Mouse (Mus musculus) embryo, embryonic 10.5 days (tissue): ENCODE results near the gene Elmod2.
"Not testable (repeated sequence)": the region's sequence is repeated elsewhere in the genome, so short reads cannot be mapped to it uniquely, and the experiment has no call there.

Experiments
- DNase-seq: peaks from one replicate; pipeline ENCODE4 v3.0.0-alpha.2; 2015; ENCODE audit warnings: low spot score

Gene Elmod2

DNA sequence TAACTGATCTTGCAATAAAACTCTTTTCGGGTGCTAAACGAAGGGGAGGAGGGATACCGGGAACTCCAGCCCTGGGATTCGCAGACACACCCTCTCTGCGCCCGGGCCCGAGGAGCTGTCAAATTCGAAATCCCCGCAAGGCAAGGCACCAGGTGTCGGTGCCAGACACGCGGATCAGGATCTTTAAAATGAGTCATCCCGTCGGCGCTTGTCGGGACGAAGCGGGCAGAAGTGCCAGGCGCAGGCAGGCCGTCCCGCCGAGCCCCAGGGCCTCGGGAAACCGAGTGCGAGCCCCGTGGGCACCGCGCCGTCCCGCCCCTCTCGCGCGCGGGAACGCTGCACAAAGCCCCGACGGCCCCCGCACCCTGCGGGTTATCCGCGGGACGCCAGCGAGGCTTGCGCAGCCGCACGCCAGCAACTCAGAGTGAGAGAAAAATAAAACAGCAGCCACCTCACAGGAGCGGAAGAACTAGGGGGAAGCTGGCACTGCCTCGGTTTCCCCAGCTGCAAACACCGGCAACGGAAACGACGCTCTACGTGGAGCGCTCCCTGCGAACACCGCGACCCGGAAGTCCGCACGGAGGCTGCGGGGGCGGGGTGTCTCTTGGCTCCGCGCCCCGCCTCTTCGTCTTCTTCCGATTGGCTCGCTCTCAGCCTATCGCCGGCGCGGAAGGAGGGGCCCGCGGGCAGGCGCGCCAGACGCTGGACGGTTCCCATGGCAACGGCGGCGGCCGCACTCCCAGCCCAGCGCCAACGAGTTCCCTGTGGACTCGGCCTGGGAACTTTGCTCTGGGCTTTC is at the start of gene Elmod2:
Elmod2 (minus strand) TSS at position 588 of the 799 bp plus-strand sequence.
- DNase-seq = peak; percentile 99

DNA sequence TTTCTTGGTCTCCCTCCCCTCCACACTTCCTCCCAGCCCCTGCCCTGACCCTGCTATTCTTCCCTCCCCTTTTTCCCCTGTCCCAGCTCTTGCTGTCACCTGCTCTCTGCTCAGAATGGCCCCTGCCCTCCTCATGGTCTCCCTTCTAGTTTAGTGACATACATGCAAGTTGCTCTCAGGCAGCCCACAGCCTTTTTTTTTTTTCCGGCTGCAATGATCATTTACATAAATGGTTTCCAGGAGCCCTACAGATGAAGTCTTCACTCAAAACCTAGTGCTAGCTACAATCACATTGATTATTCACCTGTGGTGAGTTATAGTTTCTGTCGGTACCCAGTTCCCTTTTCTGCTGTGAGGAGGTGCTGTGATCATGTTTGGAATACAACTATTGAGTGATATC is 48.7 kb upstream of the Elmod2 start:
- DNase-seq = no peak

DNA sequence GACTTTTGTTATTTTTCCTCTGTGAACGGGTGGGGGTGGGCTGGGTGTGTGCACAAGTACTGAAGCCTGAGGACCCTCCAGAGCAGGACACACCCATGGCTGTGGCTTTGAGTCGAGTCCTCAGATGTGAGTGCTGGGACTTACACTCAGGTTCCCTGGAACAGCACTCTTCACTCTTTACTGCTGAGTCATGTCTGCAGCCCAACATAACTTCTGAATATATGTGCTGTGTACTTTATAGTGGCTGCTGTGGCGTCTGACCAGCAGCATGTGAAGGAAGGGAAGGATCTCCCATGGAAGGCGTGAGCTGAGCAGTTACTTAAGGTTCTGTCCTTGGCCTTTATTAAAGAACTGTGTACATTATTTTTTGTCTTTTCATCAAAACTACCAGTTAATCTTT is 47.9 kb upstream of the Elmod2 start:
- no peak for DNase-seq

DNA sequence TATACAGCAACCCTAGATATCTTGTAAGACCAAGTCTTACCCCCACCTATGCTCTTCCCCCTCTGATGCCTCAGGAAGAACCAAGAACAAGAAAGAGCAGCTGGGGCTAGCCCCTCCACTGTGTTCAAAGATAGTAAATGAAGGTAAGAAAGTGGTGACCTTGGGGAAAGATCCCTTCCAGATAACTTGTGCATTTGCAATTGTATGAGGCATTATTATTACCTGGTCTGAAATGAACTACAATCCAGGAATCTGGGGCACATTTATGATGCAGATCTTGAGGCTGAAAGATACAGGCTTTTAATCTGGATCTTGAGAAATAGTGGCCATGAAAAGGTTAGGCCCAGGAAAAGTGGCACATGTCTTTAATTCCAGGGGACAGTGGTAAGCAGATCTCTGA is 44.9 kb upstream of the Elmod2 start:
- no peak for DNase-seq

DNA sequence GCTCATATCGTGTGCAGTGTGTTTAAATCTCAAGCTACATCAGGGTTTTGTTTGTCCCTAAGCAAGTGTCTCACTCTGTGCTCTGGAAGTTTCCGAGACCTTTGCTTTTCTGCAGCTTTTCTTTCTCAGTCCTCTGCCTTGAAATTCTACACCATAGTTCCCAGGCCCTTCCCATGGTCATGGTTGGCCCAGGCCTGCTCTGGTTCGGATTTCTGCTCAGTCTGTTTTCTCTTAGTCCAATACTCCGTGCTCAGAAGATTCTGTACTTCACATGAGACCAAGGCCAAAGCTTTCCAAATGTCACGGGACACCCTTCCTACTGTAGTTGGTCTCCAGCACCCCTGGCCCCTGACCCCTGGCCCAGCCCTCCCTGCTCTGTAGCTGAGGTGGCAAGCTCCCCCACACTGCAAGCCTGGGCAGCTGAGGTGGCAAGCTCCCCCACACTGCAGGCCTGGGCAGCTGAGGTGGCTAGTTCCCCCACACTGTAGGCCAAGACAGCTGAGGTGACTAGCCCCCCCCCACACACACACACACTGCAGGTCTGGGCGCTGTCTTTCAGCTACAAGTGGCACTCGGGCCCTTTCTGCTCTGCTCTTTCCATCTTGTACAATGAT is 31.0 kb upstream of the Elmod2 start:
- peak; percentile 21 for DNase-seq

DNA sequence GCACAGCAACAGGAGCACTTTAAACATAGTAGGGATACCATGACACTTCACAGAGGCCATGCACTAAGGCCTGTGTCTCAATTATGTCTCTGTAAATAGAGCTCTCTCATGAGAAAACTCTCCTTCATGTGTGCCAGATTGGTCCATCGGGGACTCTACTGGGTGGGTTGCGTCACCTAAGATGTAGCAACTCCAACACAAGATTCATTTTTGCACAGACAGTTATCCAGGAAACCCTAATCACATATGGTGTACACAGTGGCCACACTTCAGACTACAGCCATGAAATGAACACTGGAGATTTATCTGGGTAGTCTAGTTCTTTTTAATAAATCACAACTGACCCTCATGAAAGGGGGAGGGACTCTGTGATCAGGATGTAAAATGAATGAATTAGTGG is 19.0 kb upstream of the Elmod2 start:
- DNase-seq = no peak

DNA sequence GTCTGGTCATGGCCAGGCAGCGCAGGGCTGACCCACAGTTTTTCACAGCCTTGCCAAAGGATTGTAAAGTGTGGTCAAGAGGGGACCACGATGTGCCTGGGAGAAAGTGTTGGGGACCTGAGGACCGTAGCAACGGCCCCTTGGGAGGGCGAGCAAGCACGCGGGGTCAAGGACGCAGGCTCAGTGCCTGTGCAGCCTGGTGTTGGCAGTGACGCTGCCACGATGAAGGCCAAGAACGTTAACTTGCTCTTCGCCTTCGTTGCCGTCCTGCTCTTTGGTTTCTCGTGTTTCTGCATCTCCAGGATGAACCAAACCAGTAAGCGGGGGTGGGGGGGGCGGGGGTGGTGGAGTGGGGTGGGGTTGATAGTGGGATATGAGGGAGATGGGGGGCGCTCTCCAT is 16.0 kb upstream of the Elmod2 start, which contains the start of gene Mgat4d:
Mgat4d (plus strand) TSS at position 209 of the 400 bp plus-strand sequence.
- no peak for DNase-seq

DNA sequence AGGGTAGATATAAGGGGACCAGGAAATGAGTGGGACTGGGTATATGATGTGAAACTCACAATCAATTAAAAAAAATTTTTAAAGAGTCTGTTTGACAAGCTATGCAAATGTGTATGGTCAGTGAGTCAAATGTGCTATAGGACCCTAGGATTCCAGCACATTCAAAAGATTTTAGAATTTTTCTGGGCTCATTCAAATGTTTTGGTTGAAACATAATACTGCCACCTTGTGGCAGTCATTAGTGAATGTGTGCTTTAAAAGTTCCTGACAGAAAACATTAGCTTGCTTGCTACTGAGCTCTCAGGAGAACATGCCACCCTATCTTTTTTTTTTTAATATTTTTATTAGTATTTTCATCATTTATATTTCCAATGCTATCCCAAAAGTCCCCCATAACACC is 10.4 kb upstream of the Elmod2 start:
- DNase-seq = peak; percentile 71

DNA sequence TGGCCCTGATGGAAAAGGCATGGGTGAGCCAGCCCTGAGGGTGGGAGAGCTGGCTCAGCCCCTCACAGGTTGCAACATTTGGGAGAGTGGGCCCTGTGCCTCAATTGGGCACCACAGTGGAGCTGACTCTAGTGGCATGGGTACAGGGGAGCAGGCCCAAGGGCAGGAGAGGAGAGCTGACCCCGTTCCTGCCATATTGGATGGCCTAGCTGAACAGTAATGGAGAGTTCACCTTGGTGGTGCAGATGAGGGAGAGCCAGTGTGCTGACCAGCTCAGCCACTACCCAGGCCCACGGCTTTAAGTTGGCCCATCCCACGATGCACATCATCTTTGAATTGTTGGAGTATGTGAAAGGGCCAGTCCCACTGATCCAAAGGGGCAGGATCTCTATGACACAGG is 9.8 kb upstream of the Elmod2 start:
- no peak for DNase-seq

DNA sequence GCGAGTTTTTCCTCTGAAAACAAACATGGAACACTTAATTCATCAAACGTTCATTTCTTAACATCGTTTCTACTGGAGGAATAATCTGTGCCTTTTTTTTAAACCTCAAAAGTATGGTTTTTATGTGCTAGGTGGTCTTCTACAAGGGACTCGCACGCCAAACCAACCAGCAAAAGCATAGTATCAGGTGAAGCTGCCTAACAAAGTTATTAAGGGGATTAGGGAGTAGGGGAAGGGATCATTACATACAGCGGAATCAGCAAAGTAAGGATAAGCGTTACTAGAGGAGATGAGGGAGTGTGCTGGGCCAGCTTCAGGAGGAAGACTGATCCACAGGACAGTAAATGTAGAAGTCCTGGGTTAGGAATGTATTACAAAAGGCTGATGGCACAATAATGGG is 578 bp upstream of the Elmod2 start:
- no peak for DNase-seq

DNA sequence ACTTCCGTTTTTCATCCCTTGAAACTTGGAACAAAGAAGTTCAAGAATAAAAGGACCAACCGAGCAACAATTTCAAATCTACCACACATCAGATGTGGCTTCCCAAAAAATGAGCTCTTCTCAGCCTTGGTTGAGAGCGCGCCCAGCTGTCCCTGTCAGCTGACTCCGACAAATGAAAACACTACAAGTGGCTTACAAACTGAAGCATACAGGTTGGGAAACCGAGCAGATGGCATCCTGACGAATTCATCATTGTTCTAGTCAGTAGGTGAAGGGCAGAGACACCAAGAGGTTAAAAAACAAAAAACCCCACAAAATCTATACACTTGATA is 753 bp downstream of the Elmod2 start:
- peak; percentile 64 for DNase-seq

DNA sequence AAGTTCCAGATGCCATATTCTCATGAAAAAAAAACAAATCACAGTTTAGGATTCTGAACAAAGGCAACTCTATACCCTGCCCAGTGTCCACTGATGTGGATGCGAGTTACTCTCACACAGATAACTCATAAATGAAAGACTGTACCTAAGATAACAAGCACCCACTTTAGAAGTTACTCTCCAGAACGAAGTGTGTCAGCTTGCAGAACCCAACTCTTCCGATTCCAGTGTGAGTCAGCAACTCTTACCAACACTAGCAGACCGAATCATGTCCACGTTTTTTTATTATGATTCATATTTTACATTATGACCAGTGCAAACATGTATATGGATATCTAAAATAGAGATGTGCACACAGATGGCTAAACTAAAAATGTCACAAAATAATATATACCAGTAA is 4.4 kb downstream of the Elmod2 start:
- DNase-seq = no peak

DNA sequence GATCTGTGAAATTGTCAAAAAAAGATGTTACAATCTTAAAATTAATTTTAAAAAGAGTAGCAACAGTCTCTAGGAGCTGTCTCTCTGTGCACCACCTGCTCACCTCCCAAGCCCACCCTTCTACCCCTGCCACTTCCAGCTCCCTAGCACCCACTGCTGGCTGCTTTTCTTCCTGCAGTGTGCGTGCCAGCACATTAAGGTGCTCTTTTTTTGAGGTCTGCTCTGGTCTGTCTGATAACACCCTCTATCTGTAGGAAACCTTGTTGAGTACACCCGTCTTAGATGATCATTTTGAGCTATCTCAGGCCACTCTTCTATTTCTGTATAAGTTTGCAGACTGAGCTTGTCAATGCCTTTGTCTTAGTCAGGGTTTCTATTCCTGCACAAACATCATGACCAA is 9.2 kb downstream of the Elmod2 start:
- DNase-seq = peak; percentile 6

DNA sequence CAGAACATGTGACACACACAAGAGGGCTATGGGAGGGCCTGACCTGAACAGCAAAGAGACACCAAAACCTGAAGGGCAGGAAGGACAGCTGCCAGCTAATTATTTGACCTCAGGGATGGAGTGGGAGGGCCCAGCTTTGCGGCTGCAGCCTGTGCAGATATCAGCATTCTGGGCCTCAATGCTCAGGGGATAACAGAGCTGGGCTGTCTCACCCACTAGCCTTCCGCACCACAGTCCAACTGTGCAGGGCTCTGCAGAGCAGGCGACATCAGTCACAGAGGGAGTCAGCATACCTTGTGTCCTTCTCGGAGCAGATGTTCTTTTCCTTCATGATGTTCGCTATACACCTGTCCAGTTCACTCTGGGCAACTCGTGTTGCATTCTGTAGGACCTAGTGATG is 9.9 kb downstream of the Elmod2 start:
- no peak for DNase-seq

DNA sequence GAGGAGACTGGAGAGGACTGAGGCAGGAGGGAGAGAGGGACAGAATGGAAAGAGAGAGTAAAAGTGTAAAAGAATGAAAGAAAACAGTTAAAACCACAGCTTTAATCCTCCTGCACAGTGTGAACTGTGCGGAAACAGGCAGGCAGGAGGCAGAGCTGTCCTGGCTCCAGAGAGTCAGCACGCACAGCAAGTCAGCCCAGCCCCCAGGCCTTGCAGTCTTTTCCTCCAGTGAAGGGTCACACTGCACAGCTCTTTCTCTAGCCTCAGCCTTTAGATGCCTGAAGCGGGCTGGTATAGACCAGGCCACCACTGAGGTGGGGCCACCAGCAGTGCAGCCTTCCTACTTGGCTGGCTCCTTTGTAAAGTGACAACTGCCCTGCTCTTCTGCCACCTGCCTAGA is 11.7 kb downstream of the Elmod2 start:
- DNase-seq = peak; percentile 19

DNA sequence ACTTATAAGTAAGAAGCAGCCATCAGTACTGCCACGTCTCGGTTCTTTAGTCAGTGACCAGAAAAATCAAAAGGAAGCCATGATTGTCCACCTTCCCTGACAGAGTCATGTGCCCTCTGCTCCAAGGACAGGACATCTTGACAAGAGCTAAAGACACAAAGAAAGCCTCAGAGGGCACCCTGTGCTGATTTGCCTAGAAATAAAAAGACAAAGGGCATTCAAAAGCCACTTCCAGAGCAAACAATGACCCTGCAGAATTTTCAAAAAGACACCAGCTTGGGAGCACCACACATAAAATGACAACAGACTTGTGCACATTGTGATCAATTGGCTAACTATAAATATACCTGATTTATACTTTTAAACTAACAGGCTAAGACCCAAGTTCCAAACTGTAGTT is 16.6 kb downstream of the Elmod2 start:
- DNase-seq = no peak

DNA sequence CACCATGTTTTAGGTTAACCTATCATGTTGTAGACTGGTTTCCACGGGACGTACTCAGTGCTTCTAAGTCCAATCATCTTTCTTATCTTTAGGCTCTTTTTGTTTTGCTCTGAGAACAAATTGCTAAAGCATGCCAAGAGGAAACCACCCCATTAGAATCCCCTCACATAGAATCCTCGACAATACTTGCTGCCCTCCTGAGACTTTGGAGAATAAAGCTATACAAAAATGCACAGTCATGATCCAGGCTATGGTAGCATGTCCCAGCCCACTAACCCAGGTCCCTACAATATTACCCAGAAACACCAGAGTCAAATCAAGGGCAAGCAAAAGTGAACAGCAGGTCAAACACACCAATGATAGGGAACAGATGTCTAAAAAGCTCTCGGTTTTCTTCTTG is 17.2 kb downstream of the Elmod2 start:
- not testable (repeated sequence) for DNase-seq

DNA sequence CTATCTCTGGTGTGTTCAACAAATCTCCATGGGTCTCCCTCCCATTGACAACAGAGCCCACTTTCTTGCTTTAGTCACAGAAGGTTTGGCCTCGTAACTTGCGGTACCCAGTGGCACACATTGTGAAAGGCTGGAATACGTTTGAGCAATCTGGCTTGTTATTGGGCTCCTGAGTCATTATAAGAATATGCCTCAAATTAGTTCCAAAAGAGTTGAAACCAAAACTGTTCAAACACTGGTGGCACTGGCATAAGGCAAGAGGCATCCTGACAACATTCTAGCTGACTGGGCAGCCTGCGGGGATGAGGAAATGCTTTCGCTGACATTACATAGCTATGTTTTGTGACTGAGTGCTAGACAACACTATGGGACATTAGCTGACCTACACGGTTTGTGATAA is 22.4 kb downstream of the Elmod2 start:
- no peak for DNase-seq

DNA sequence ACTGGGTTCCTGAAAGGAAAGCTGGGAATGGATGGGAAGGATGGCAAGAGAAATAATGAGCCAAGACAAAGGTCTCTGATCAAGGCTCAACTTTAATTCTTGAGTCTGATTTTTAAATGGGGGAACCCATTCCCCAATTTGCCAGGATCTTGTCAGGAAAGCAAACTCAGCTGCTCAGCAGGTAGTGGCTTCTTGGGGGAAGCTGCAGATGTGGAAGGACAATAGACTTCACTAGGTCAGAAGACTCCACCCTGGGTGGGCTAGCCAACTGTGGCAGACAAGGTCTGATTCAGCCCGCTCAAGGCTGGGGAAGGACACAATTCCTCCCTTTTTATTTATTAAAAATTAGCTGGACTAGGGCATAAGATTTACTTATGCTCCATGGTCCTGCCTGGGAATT is 27.3 kb downstream of the Elmod2 start:
- no peak for DNase-seq

DNA sequence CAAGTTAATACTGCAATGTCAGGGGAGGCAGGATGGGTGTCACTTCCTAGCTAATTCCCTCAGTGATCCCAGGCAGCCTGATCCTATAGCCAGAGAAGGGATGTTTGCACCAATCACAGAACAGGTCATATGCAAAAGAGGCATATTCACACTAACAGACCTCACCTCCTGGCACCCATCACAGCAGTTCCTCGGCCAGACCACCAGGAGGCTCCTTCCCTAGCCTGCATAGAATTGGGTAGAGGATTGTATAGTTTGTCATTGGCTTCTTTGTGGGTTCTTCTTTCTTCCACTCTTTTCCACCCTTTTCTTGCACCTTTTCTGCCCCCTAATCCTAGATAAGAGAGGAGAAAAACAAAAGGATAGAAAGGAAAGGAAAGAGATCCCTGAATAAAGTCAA is 32.2 kb downstream of the Elmod2 start:
- no peak for DNase-seq

DNA sequence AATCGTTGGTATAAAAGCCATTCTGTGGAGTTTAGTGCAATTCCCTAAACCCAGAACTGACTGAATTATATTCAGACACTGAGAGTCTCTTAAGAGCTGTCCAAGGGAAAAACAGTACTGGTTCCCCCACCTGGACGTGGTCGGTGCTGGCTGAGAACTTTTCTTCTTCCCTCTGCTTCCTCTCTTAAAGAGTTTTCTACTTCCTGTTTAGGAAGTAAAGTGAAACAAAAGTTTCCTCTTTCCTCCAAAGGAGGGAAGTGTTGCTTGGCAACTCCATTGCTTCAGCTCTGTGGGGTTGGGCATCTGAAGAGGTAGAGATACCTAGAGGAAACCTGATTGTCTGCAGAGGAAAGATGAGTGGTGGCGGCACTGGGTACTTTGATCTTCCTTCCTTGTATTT is 34.9 kb downstream of the Elmod2 start:
- no peak for DNase-seq

DNA sequence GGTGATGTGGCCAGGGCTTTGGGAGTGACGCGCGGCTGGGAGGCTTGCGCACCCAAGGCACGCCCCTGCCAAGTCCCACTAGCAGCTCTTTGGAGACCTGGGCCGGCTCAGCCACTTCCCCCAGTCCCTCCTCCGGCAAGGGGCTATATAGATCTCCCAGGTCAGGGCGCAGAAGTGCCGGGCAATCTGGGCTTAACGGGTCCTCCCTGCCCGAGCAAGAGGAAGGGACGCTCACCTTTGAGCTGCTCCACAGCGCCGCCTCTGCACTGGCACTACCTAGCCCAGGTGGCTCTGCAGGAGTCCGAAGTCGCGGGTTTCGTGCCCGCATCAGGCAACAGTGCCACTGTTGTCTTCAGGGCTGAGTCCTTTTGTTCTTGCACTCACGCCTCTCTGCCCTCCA is 42.1 kb downstream of the Elmod2 start, which contains the start of gene Ucp1:
Ucp1 (plus strand) TSS at position 177 of the 400 bp plus-strand sequence.
- peak; percentile 5 for DNase-seq

DNA sequence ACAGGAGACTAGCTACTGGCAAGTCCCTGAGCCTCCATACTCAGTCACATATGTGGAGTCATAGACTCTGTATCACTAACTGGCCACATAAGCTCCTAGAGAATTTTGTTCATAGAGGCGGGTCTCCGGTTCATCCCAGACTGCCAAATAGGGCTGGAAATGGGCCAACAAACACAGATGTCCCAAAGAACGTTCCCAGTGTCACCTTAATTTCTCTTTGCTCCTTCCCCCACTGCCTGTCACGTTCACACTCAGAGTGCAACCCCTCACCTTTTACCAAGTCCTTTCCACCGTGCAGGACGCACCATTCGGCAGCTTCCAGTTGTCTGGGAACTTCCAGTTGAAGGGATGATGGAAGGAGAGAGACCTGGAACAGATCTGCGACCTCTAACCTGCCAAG is 46.9 kb downstream of the Elmod2 start:
- DNase-seq = no peak

DNA sequence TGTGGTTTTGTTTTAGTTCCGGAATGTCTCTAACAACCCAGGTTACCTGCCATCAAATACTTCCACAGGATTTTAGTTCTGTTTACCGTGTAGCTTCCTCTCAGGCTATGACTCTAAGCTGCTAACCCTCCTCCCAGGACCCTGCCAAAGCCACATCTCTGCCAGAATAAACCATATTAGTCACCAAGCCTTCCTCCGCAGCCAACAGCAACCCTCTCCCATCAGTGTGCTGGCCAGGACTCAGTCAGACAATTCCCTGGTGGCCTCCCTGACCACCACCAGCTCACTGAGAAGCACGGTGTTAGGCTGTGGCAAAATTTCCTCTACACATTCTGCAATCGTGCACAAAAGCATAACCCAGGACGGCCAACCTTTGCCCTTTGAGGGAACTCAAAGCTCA is 53.9 kb downstream of the Elmod2 start:
- DNase-seq = no peak
